In the genomic region with DNA sequence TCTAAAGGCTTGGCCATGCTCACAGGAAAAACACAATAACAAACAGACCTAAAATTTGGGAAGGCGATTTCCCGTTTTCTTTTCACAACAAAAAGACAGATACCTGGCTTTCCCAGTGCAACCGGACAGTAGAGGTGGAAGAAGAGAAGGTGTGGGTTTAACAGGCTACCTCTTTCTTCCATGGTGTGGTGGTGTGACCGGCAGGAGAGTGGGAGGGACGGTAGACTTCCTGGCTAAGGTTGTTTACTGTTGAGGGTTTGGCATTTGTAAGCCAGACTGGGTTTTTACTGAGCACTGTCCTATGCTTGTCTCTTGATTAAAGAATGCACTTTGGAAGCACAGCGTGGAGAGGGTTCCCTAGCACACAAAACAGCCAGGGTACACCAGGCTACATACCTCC, we compare ENCODE assay signal across 11 mouse cellular contexts. TPM values are rescaled to one million over a fixed set of nuclear protein-coding genes. Genes with fewer than 3 reads are reported as not detected.
A peak's percentile ranks its signal among the peaks of the same experiment; 100 is the strongest.
DNase-seq lines count a peak whose midpoint lies in the region; ATAC-seq and TF ChIP-seq lines count a peak whose summit lies in the region.
"Had no signal": no experiment of that assay in that cellular context is flagged by ENCODE, and none has a peak within 500 bp of the region (broad histone marks: within the 10 kb centered on the region; RNA-seq: fewer than 3 reads in every experiment).

No protein-coding gene starts in this region.

- H3K9me3 ChIP-seq in heart, embryonic 10.5 days, result no peaks in the 10 kb centered on the region
- no peaks in the 10 kb centered on the region for H3K9me3 ChIP-seq in E14TG2a.4 (ENCODE audit: low read length)
- H3K9me3 ChIP-seq in forebrain, embryonic 13.5 days (replicated peaks), result no peaks in the 10 kb centered on the region
- no peaks in the 10 kb centered on the region for H3K9me3 ChIP-seq in liver, embryonic 16.5 days (replicated peaks; ENCODE audit: control insufficient read depth, low read length)

- H3K27me3 ChIP-seq in heart, embryonic 10.5 days (ENCODE audit: insufficient read depth, poor library complexity, severe bottlenecking), result no peaks in the 10 kb centered on the region
- no peaks in the 10 kb centered on the region for H3K27me3 ChIP-seq in E14TG2a.4 (ENCODE audit: insufficient read depth, low read length)
- H3K27me3 ChIP-seq in forebrain, embryonic 13.5 days, result no peaks in the 10 kb centered on the region
- no peaks in the 10 kb centered on the region for H3K27me3 ChIP-seq in liver, embryonic 16.5 days (ENCODE audit: control insufficient read depth, insufficient read depth, low read depth, low read length)

- peak overlapping the region; percentile 43; the same call in 1 of the 2 replicates for H3K4me3 ChIP-seq in heart, embryonic 10.5 days
- peak overlapping the region; percentile 72 for H3K4me3 ChIP-seq in E14TG2a.4 (replicated peaks; ENCODE audit: low read length)
- H3K4me3 ChIP-seq in forebrain, embryonic 13.5 days, result peak overlapping the region; percentile 32
- peak overlapping the region; percentile 39 for H3K4me3 ChIP-seq in liver, embryonic 16.5 days (ENCODE audit: low read depth, low read length)

- no peak for TF ChIP-seq CTCF in E14TG2a.4 (conservative IDR thresholded peaks at IDR 0.05; ENCODE audit: low read length)

- ATAC-seq in forebrain, embryonic 13.5 days, result peak; percentile 54; the same call in 1 of the 2 replicates
- ATAC-seq in liver, embryonic 16.5 days (ENCODE audit: low read depth), result no peak
- no peak for ATAC-seq in cerebellum, adult (ENCODE audit: insufficient number of reproducible peaks, low FRiP score, low TSS enrichment)

- 43% methylated on average over 6 of the region's 6 CpGs for WGBS in heart, embryonic 10.5 days
- WGBS in forebrain, embryonic 13.5 days, result 9% methylated on average over 6 of the region's 6 CpGs
- WGBS in liver, embryonic 16.5 days (ENCODE audit: insufficient replicate concordance), result 27% methylated on average over 6 of the region's 6 CpGs

- DNase-seq in heart, embryonic 10.5 days (ENCODE audit: low spot score), result no peak
- no peak for DNase-seq in heart, postnatal 25 days (ENCODE audit: low spot score)
- no peak for DNase-seq in right cerebral cortex, adult 18-20 months
- DNase-seq in c-Kit-positive CD71-positive TER-119-positive erythroid progenitor cells, embryonic 14.5 days (ENCODE audit: low spot score), result no peak
- DNase-seq: adrenal gland, postnatal 10 days; B cell, adult 2 months; layer of hippocampus, adult 9-11 months had no signal

- intact Hi-C loops in heart, postnatal 25 days (cut with DNase I), result no loop called here

- no peaks in the 10 kb centered on the region for H3K36me3 ChIP-seq in heart, embryonic 10.5 days
- H3K36me3 ChIP-seq in E14TG2a.4 (ENCODE audit: insufficient read depth, low read length), result no peaks in the 10 kb centered on the region
- no peaks in the 10 kb centered on the region for H3K36me3 ChIP-seq in forebrain, embryonic 13.5 days (ENCODE audit: poor library complexity, severe bottlenecking)
- H3K36me3 ChIP-seq in liver, embryonic 16.5 days (ENCODE audit: control insufficient read depth, insufficient read depth), result no peaks in the 10 kb centered on the region

- H3K4me1 ChIP-seq in heart, embryonic 10.5 days, result peaks cover 25% of the 10 kb centered on the region
- H3K4me1 ChIP-seq in E14TG2a.4 (replicated peaks; ENCODE audit: low read depth, low read length), result peaks cover 94% of the 10 kb centered on the region
- peaks cover 20% of the 10 kb centered on the region for H3K4me1 ChIP-seq in forebrain, embryonic 13.5 days
- H3K4me1 ChIP-seq in liver, embryonic 16.5 days (ENCODE audit: control insufficient read depth, low read depth, low read length), result peaks cover 15% of the 10 kb centered on the region

- H3K27ac ChIP-seq in heart, embryonic 10.5 days, result peak overlapping the region; percentile 12; the same call in 1 of the 2 replicates
- H3K27ac ChIP-seq in forebrain, embryonic 13.5 days, result peak overlapping the region; percentile 86
- peak overlapping the region; percentile 48 for H3K27ac ChIP-seq in liver, embryonic 16.5 days (ENCODE audit: low read length)

- H3K9ac ChIP-seq in forebrain, embryonic 13.5 days, result 0 out of 2 replicates have a peak overlapping the region, but pooled peaks have one; percentile 58
- H3K9ac ChIP-seq in liver, embryonic 16.5 days (ENCODE audit: low read depth, low read length), result no peak overlapping the region

- H3K4me2 ChIP-seq in forebrain, embryonic 13.5 days, result peak overlapping the region; percentile 61
- peak overlapping the region; percentile 60 for H3K4me2 ChIP-seq in liver, embryonic 16.5 days (ENCODE audit: low read depth, low read length)

RNA-seq across cellular contexts. Expression of a gene that starts 45.9 kb away (rescaled TPM):
- polyA plus RNA-seq in heart, embryonic 10.5 days (2016; fragmentation: Nextera tagmentation; extraction: Ambion mirVana), result 3.2 and 3.7 TPM in 2 replicates
- total RNA-seq in heart, postnatal 25 days (2021), result 10 to 100 TPM in 1 of 2 experiments, 1 to 10 TPM in 1; 9.6 to 13.0 TPM
- 2.5 and 2.6 TPM in 2 replicates for polyA plus RNA-seq in forebrain, embryonic 13.5 days (2015; fragmentation: Nextera tagmentation; extraction: Ambion mirVana)
- 4.2 and 5.7 TPM in 2 replicates for polyA plus RNA-seq in liver, embryonic 16.5 days (2015; fragmentation: Nextera tagmentation; extraction: Ambion mirVana)

Comparison
In these comparisons a context has a peak if more than half of its experiments do, and no peak if none do; other contexts are left out.
1. H3K27ac ChIP-seq: peak in every context shown above with its lines; median percentile 86 in forebrain, embryonic 13.5 days; 48 in liver, embryonic 16.5 days; 12 in heart, embryonic 10.5 days.